Mouse (Mus musculus) layer of hippocampus, adult 18-20 months (tissue): ENCODE data around the gene Rbl2. TPM values are rescaled to one million over a fixed set of nuclear protein-coding genes. Genes with fewer than 3 reads are reported as not detected.

ENCODE experiments used
- DNase-seq, 2 experiments: peaks; one replicate each; pipeline ENCODE4 v3.0.0; 2022; ENCODE audit warnings: low spot score in 2 of 2
- total RNA-seq, 2 experiments: library from RNA; stranded (reverse); gene quantifications; 2 replicates each; pipeline ENCODE4 v1.2.3; 2021

Gene Rbl2
- total RNA-seq, 2 experiments from 2014 or later, result 40.1 to 45.2 TPM

DNA sequence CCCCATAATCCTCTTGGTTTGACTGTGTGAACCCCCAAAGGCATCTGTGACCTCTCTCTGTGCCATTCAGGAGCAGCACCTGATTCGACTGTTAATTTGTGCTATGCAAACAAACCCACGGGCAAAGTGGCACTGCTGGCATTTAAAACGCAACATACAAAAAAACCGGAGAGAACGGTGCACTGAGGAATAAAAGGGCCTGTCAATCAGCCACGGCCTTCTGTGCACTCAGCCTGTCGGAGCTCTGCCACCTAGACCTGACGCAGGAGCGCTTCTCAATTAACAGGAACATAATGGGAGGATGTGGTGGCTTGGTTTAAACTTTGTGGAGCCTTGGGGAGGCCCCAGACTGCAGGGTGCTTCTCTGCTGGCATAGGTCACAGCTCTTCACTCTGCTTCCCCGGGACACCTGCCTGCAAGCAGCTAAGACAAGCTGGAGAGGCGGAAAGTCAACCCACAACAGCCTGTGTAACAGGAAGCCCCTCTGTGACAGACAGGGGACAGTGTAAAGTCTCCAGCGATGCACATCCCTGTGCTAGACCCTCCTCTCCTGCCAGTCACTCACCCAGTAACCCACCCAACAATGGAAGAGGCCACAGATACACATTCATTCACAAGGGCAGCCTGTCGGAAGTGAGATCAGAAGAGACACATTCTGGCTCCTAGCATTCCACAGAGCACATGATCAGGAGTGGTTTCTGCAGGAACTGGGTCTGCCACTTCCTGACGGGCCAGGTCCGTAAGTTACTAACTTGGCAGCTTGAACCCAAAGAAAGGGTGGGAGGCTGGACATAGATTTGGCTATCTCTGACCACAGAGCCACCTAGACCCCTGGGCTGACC is 90.3 kb downstream of the Rbl2 start:
- DNase-seq, result no peak

DNA sequence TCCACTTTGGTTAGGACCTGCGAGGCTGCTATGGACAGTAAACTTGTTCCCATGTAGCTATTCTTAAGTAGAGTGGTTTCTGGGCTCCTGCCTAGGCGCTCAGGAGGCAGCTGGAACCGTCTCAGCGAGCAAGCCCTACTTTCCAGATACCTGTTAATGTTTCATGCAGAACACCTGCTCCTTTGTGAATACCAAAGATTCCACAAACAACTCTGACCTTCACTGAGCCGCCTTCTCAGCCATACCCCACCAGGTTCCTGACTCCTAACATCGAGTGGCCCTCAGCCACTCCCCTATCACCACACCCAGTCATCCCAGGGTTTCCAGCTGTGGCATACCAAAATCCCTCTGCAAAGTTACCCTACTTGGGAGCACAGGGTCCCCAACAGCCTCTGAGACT is 100.3 kb downstream of the Rbl2 start:
- no peak for DNase-seq

DNA sequence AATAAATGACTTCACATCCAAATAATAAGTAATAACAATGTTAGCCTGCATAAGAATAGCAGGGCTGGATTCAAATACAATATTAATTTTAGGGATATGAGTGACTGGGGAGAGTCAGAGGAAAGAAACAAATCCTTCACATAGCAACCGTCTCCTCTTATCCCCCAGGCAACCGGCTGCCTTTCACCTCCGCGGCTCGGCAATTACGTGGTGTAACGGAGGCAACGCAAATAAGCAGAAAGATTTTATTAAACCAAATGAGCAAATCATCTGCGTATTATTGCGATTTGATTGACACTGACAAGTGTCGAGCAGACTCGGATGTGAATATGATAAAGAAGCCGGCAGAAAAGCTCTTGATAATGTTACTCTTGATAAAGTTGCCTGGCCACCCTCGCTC is 101.1 kb downstream of the Rbl2 start:
- DNase-seq, result peak; percentile 39 to 63

DNA sequence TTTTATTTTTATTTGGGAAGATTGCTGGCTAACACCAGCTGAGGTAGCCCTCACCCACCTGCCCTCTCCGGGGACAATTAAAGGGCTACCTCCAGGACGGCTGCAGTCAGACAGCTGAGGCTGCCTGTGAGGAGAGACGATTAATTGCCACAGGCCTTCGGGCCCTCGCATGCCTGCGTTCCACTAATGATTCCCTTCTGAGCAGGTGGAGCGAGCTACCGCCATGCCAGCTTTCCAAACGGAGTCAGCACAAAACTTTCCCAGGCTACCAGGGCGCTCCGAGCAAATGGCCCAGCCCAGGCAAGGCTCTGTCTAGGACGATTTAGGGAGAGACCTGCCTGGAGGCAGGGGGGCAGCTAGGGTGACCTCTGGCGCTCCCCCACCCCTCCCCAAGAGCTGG is 101.7 kb downstream of the Rbl2 start:
- DNase-seq, result no peak

Other genes with a start within 250 kb of the Rbl2 start
- gene Chd9, start 241.7 kb upstream of the Rbl2 start, total RNA-seq, result 100 to 1,000 TPM; 246 to 262 TPM
- gene Aktip, start 129.9 kb downstream of the Rbl2 start, total RNA-seq, result 100 to 1,000 TPM; 114 to 117 TPM
- 10 to 100 TPM; 23.9 to 26.6 TPM for gene Rpgrip1l, start 243.2 kb downstream of the Rbl2 start, total RNA-seq
- 100 to 1,000 TPM; 149 to 152 TPM for gene Fto, start 243.5 kb downstream of the Rbl2 start, total RNA-seq